In genomic region chr7:49427843-49428242, GRCm38 (mm10) we compare ENCODE assay signal across 10 mouse cellular contexts.
A peak's percentile ranks its signal among the peaks of the same experiment; 100 is the strongest.
DNase-seq lines count a peak whose midpoint lies in the region; ATAC-seq and TF ChIP-seq lines count a peak whose summit lies in the region.
"Had no signal": no experiment of that assay in that cellular context is flagged by ENCODE, and none has a peak within 500 bp of the region (broad histone marks: within the 10 kb centered on the region; RNA-seq: fewer than 3 reads in every experiment).

No protein-coding gene starts in this region.

- H3K9me3 ChIP-seq in kidney, embryonic 16.5 days (ENCODE audit: low read length): no peaks in the 10 kb centered on the region
- H3K9me3 ChIP-seq in CH12.LX (replicated peaks; ENCODE audit: low read length): no peaks in the 10 kb centered on the region
- H3K9me3 ChIP-seq: embryonic facial prominence, embryonic 13.5 days; stomach, embryonic 15.5 days had no signal

- 48% methylated on average over 6 of the region's 6 CpGs for WGBS in kidney, embryonic 16.5 days

- peak; percentile 24 for TF ChIP-seq RAD21 in CH12.LX (IDR thresholded peaks at IDR 0.05; ENCODE audit: low read depth, low read length)

- ATAC-seq in kidney, embryonic 16.5 days (ENCODE audit: low FRiP score, low TSS enrichment): no peak

- no peaks in the 10 kb centered on the region for H3K79me2 ChIP-seq in CH12.LX (replicated peaks; ENCODE audit: control insufficient read depth, extremely low read depth, insufficient read depth, poor library complexity, severe bottlenecking)

- peak; percentile 31 to 58; a peak in 3 of 4 replicates for TF ChIP-seq CTCF in CH12.LX (conservative IDR thresholded peaks at IDR 0.05 in 1 of 2, IDR thresholded peaks at IDR 0.05 in 1 of 2; ENCODE audit: low read depth in 2 of 2, low read length in 2 of 2)
- peak; percentile 49; the same call in 1 of the 2 replicates for TF ChIP-seq CTCF in bone marrow macrophage, adult 2 months (IDR thresholded peaks at IDR 0.05; ENCODE audit: low read depth, low read length)

- H3K9ac ChIP-seq in kidney, embryonic 16.5 days (replicated peaks; ENCODE audit: low read length): no peak overlapping the region
- H3K9ac ChIP-seq in CH12.LX (ENCODE audit: insufficient read depth, low read depth): no peak overlapping the region
- H3K9ac ChIP-seq: embryonic facial prominence, embryonic 13.5 days; stomach, embryonic 15.5 days had no signal

- dilution Hi-C loops in CH12.LX (cut with MboI; ENCODE audit: extremely low pct_ligation_motif_present, extremely low pct_unique_long_range_greater_than_20kb, low sequenced_read_pairs): no loop called here

- no peaks in the 10 kb centered on the region for H3K4me1 ChIP-seq in kidney, embryonic 16.5 days (ENCODE audit: insufficient read depth, low read length)
- H3K4me1 ChIP-seq in CH12.LX (ENCODE audit: control insufficient read depth in 1 of 2, insufficient read depth in 2 of 2): peaks cover 3 to 6% of the 10 kb centered on the region in 2 experiments
- peaks cover 10% of the 10 kb centered on the region for H3K4me1 ChIP-seq in bone marrow macrophage, adult 2 months (ENCODE audit: control insufficient read depth, insufficient read depth, low read length)
- H3K4me1 ChIP-seq: stomach, embryonic 15.5 days had no signal

- no peak for TF ChIP-seq POLR2A in CH12.LX (IDR thresholded peaks at IDR 0.05; ENCODE audit: low read depth, low read length)
- no peak for TF ChIP-seq POLR2A in bone marrow macrophage, adult 2 months (IDR thresholded peaks at IDR 0.05; ENCODE audit: borderline replicate concordance, low read depth, low read length)

- intact Hi-C loops in left cerebral cortex, postnatal 14 days (cut with DNase I): loop anchor here (2.0 kb wide), 1 partner anchor 295 kb away; no protein-coding TSS in a partner anchor

- no peak overlapping the region for H3K4me3 ChIP-seq in kidney, embryonic 16.5 days (ENCODE audit: low read length)
- H3K4me3 ChIP-seq in CH12.LX (replicated peaks in 1 of 3; ENCODE audit: low read depth in 2 of 3, low read length in 2 of 3, poor library complexity in 1 of 3): no peak overlapping the region
- no peak overlapping the region for H3K4me3 ChIP-seq in bone marrow macrophage, adult 2 months (ENCODE audit: insufficient read depth, low read length)
- H3K4me3 ChIP-seq: embryonic facial prominence, embryonic 13.5 days; stomach, embryonic 15.5 days had no signal

- no peaks in the 10 kb centered on the region for H3K36me3 ChIP-seq in kidney, embryonic 16.5 days (ENCODE audit: insufficient read depth, low read length)
- no peaks in the 10 kb centered on the region for H3K36me3 ChIP-seq in CH12.LX (replicated peaks in 1 of 2; ENCODE audit: control insufficient read depth in 1 of 2, insufficient read depth in 1 of 2, low read length in 1 of 2)
- H3K36me3 ChIP-seq: embryonic facial prominence, embryonic 13.5 days; stomach, embryonic 15.5 days had no signal

- peak; percentile 17 for DNase-seq in kidney, adult 18-20 months
- peak; percentile 34 for DNase-seq in CH12.LX (ENCODE audit: extremely low read depth)
- DNase-seq in lung, postnatal 36 days: peak; percentile 43
- DNase-seq in right cerebral cortex, postnatal 10 days (ENCODE audit: low spot score in 2 of 2): no peak
- DNase-seq in left cerebral cortex, adult 18-20 months (ENCODE audit: low spot score in 2 of 2): no peak
- no peak for DNase-seq in left cerebral cortex, postnatal 14 days (ENCODE audit: low spot score in 2 of 2)

- H3K27me3 ChIP-seq in kidney, embryonic 16.5 days (ENCODE audit: insufficient read depth, low read length): no peaks in the 10 kb centered on the region
- H3K27me3 ChIP-seq in CH12.LX (replicated peaks): peaks cover 24% of the 10 kb centered on the region
- H3K27me3 ChIP-seq: embryonic facial prominence, embryonic 13.5 days; stomach, embryonic 15.5 days had no signal

- no peak overlapping the region for H3K27ac ChIP-seq in kidney, embryonic 16.5 days (ENCODE audit: low read length)
- no peak overlapping the region for H3K27ac ChIP-seq in CH12.LX (ENCODE audit: insufficient read depth, low read depth)
- no peak overlapping the region for H3K27ac ChIP-seq in bone marrow macrophage, adult 2 months (ENCODE audit: insufficient read depth, low read depth, low read length)
- H3K27ac ChIP-seq: embryonic facial prominence, embryonic 13.5 days; stomach, embryonic 15.5 days had no signal

- in situ Hi-C loops in CH12.LX (cut with MboI; ENCODE audit: low pct_ligation_motif_present, low pct_unique_long_range_greater_than_20kb, low sequenced_read_pairs): loop anchor here (10.0 kb wide), 1 partner anchor 293 kb away; no protein-coding TSS in a partner anchor

- TF ChIP-seq EP300 in CH12.LX (IDR thresholded peaks at IDR 0.05; ENCODE audit: low read length): no peak

- H3K4me2 ChIP-seq in kidney, embryonic 16.5 days (replicated peaks; ENCODE audit: low read depth, low read length): no peak overlapping the region
- no peak overlapping the region for H3K4me2 ChIP-seq in CH12.LX (ENCODE audit: insufficient read depth, low read depth, poor library complexity, severe bottlenecking)
- H3K4me2 ChIP-seq: embryonic facial prominence, embryonic 13.5 days; stomach, embryonic 15.5 days had no signal

TF ChIP-seq in CH12.LX, 34 proteins besides CTCF, POLR2A, EP300 and RAD21:
- TF ChIP-seq RCOR1 (conservative IDR thresholded peaks at IDR 0.05; ENCODE audit: low read depth, low read length): no peak
- TF ChIP-seq NRF1 (IDR thresholded peaks at IDR 0.05; ENCODE audit: low read depth, low read length): no peak
- no peak for TF ChIP-seq USF1 (IDR thresholded peaks at IDR 0.05; ENCODE audit: low read depth, low read length)
- TF ChIP-seq IRF4 (IDR thresholded peaks at IDR 0.05; ENCODE audit: low read depth, low read length): no peak
- TF ChIP-seq CHD1 (IDR thresholded peaks at IDR 0.05; ENCODE audit: low read depth, low read length): no peak
- no peak for TF ChIP-seq TCF12 (IDR thresholded peaks at IDR 0.05; ENCODE audit: low read depth, low read length)
- TF ChIP-seq SMC3 (IDR thresholded peaks at IDR 0.05; ENCODE audit: low read depth, low read length): no peak
- no peak for TF ChIP-seq JUND (conservative IDR thresholded peaks at IDR 0.05; ENCODE audit: low read depth, low read length)
- TF ChIP-seq KAT2A (IDR thresholded peaks at IDR 0.05; ENCODE audit: insufficient replicate concordance, low read length): no peak
- no peak for TF ChIP-seq JUN (IDR thresholded peaks at IDR 0.05; ENCODE audit: insufficient read depth, low read depth, low read length)
- no peak for TF ChIP-seq GABPA (IDR thresholded peaks at IDR 0.05; ENCODE audit: insufficient replicate concordance, low read depth, low read length)
- TF ChIP-seq UBTF (IDR thresholded peaks at IDR 0.05; ENCODE audit: low read depth, low read length): no peak
- TF ChIP-seq ZNF384 (IDR thresholded peaks at IDR 0.05; ENCODE audit: low read depth, low read length): no peak
- no peak for TF ChIP-seq MAFK (IDR thresholded peaks at IDR 0.05; ENCODE audit: insufficient replicate concordance, low read length)
- TF ChIP-seq PAX5 (IDR thresholded peaks at IDR 0.05; ENCODE audit: low read length): no peak
- TF ChIP-seq BHLHE40 (IDR thresholded peaks at IDR 0.05; ENCODE audit: low read depth, low read length): no peak
- TF ChIP-seq USF2 (conservative IDR thresholded peaks at IDR 0.05; ENCODE audit: low read depth, low read length): no peak
- TF ChIP-seq TBP (conservative IDR thresholded peaks at IDR 0.05; ENCODE audit: low read depth, low read length): no peak

Comparison
In these comparisons a context has a peak if more than half of its experiments do, and no peak if none do; other contexts are left out.
1. DNase-seq: peak in kidney, adult 18-20 months (single experiment), CH12.LX (single experiment) and lung, postnatal 36 days (single experiment); none in right cerebral cortex, postnatal 10 days (0 of 2), left cerebral cortex, adult 18-20 months (0 of 2) and left cerebral cortex, postnatal 14 days (0 of 2).